Comparison of ENCODE assay signal across 8 mouse cellular contexts in the genomic region with DNA sequence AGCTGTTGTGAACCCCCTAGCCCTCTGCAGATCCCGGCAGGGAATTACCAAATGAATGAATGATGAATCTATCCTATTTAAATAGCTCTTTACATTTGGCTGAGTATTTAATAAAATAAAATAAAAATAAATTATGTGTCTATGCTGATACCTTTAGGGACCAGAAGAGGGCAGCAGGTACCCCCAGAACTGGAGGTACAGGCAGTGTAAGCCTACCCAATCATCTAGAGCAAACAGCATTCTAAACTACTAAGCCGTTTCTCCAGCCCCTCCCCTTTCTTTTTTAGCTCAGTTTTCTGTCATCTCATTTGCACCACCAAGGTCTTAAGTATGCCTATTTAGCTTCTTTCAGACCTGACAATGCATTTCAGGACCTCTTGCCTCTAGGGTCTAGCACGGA. TPM values are rescaled to one million over a fixed set of nuclear protein-coding genes. Genes with fewer than 3 reads are reported as not detected.
A peak's percentile ranks its signal among the peaks of the same experiment; 100 is the strongest.
DNase-seq lines count a peak whose midpoint lies in the region; ATAC-seq and TF ChIP-seq lines count a peak whose summit lies in the region.

No protein-coding gene starts in this region.

- no peaks in the 10 kb centered on the region for H3K36me3 ChIP-seq in heart, postnatal 0 days (replicated peaks; ENCODE audit: control insufficient read depth, insufficient read depth, low read length)
- H3K36me3 ChIP-seq in ES-E14 (ENCODE audit: control insufficient read depth, insufficient read depth, low read length, poor library complexity, severe bottlenecking), result no peaks in the 10 kb centered on the region
- H3K36me3 ChIP-seq in embryonic facial prominence, embryonic 11.5 days (replicated peaks; ENCODE audit: control insufficient read depth, insufficient read depth, low read depth, low read length), result no peaks in the 10 kb centered on the region

- TF ChIP-seq EP300 in heart, postnatal 0 days (IDR thresholded peaks at IDR 0.05; ENCODE audit: low read depth), result no peak

- no peak overlapping the region for H3K4me2 ChIP-seq in heart, postnatal 0 days (ENCODE audit: low read depth, low read length)
- no peak overlapping the region for H3K4me2 ChIP-seq in embryonic facial prominence, embryonic 11.5 days (ENCODE audit: low read depth, low read length)

- ATAC-seq in heart, postnatal 0 days (ENCODE audit: insufficient read depth, low read depth), result no peak
- peak; percentile 55; the same call in 1 of the 2 replicates for ATAC-seq in embryonic facial prominence, embryonic 11.5 days (replicated peaks; ENCODE audit: insufficient number of reproducible peaks, low FRiP score, low TSS enrichment, low read depth)

- no peaks in the 10 kb centered on the region for H3K9me3 ChIP-seq in heart, postnatal 0 days (replicated peaks; ENCODE audit: control insufficient read depth, low read length)
- H3K9me3 ChIP-seq in ES-E14 (ENCODE audit: control insufficient read depth, insufficient read depth, low read depth, low read length), result no peaks in the 10 kb centered on the region
- H3K9me3 ChIP-seq in embryonic facial prominence, embryonic 11.5 days (replicated peaks; ENCODE audit: control insufficient read depth, low read length), result no peaks in the 10 kb centered on the region

- no peaks in the 10 kb centered on the region for H3K4me1 ChIP-seq in heart, postnatal 0 days (ENCODE audit: control insufficient read depth, insufficient read depth)
- no peaks in the 10 kb centered on the region for H3K4me1 ChIP-seq in ES-E14 (ENCODE audit: control insufficient read depth in 2 of 2, insufficient read depth in 2 of 2, low read length in 2 of 2, poor library complexity in 1 of 2)
- H3K4me1 ChIP-seq in embryonic facial prominence, embryonic 11.5 days (ENCODE audit: control insufficient read depth, insufficient read depth, low read length), result no peaks in the 10 kb centered on the region

- TF ChIP-seq CTCF in heart, postnatal 0 days (IDR thresholded peaks at IDR 0.05; ENCODE audit: low read depth), result peak; percentile 49

- no peak overlapping the region for H3K9ac ChIP-seq in heart, postnatal 0 days (replicated peaks; ENCODE audit: low read depth, low read length)
- H3K9ac ChIP-seq in ES-E14 (ENCODE audit: insufficient read depth, low read depth, low read length, poor library complexity, severe bottlenecking), result no peak overlapping the region
- H3K9ac ChIP-seq in embryonic facial prominence, embryonic 11.5 days (replicated peaks; ENCODE audit: low read length), result no peak overlapping the region

- in situ Hi-C loops in ES-E14 (cut with MboI; ENCODE audit: low sequenced_read_pairs in 2 of 2, unreplicated experiment in 2 of 2), result no loop called here

- peak; percentile 41 for DNase-seq in heart, postnatal 0 days (ENCODE audit: low spot score)
- no peak for DNase-seq in heart, adult 9 months (ENCODE audit: low spot score in 2 of 2)
- peak; percentile 85 for DNase-seq in 3T3-L1 (ENCODE audit: low read depth, low spot score)
- DNase-seq in ES-E14 (ENCODE audit: low read depth, low spot score), result peak; percentile 15
- peak; percentile 52 for DNase-seq in embryonic facial prominence, embryonic 11.5 days (ENCODE audit: low spot score)
- DNase-seq in naive thymus-derived CD4-positive, alpha-beta T cell, adult 2 months (ENCODE audit: low read depth), result peak; percentile 75
- DNase-seq in left cerebral cortex, adult 11 months (ENCODE audit: low spot score), result no peak
- DNase-seq in urinary bladder, postnatal 36 days (ENCODE audit: low spot score in 2 of 2), result no peak

- H3K27ac ChIP-seq in heart, postnatal 0 days (ENCODE audit: low read depth), result no peak overlapping the region
- H3K27ac ChIP-seq in ES-E14 (ENCODE audit: insufficient read depth, low read depth, low read length, poor library complexity, severe bottlenecking), result no peak overlapping the region
- H3K27ac ChIP-seq in embryonic facial prominence, embryonic 11.5 days (replicated peaks; ENCODE audit: low read depth, low read length), result no peak overlapping the region

- whole genome bisulfite sequencing in heart, postnatal 0 days, result 31% methylated on average over 3 of the region's 3 CpGs
- 42% methylated on average over 3 of the region's 3 CpGs for WGBS in embryonic facial prominence, embryonic 11.5 days

- no peak overlapping the region for H3K4me3 ChIP-seq in heart, postnatal 0 days (ENCODE audit: low read depth, low read length)
- no peak overlapping the region for H3K4me3 ChIP-seq in ES-E14 (ENCODE audit: insufficient read depth in 1 of 2, low read depth in 1 of 2, low read length in 2 of 2, poor library complexity in 1 of 2, severe bottlenecking in 1 of 2)
- no peak overlapping the region for H3K4me3 ChIP-seq in embryonic facial prominence, embryonic 11.5 days (ENCODE audit: low read depth, low read length)

- no peaks in the 10 kb centered on the region for H3K27me3 ChIP-seq in heart, postnatal 0 days (ENCODE audit: control insufficient read depth, insufficient read depth, low read length)
- no peaks in the 10 kb centered on the region for H3K27me3 ChIP-seq in embryonic facial prominence, embryonic 11.5 days (ENCODE audit: control insufficient read depth, insufficient read depth, low read length)

TF ChIP-seq in ES-E14, 5 proteins besides CTCF, POLR2A, EP300 and RAD21:
- TF ChIP-seq ZNF384 (IDR thresholded peaks at IDR 0.05; ENCODE audit: low read depth, low read length) (no peak), HCFC1 (IDR thresholded peaks at IDR 0.05; ENCODE audit: borderline replicate concordance, insufficient read depth, low read length) (no peak), MAFK (IDR thresholded peaks at IDR 0.05; ENCODE audit: insufficient read depth, low read depth, low read length) (no peak), ZC3H11A (IDR thresholded peaks at IDR 0.05; ENCODE audit: borderline replicate concordance, low read depth, low read length) (no peak), CHD2 (IDR thresholded peaks at IDR 0.05; ENCODE audit: low read depth, low read length) (no peak)
TF ChIP-seq in ES-E14: peak in this region for 0.

RNA-seq across cellular contexts. Expression of gene Tmcc1, which starts 4.9 kb away (rescaled TPM):
- 21.1 and 26.9 TPM in 2 replicates for total RNA-seq in heart, postnatal 0 days (2014; rRNA removed; ENCODE audit: low replicate concordance)
- polyA plus RNA-seq in heart, postnatal 0 days (2015; fragmentation: Nextera tagmentation; extraction: Ambion mirVana), result 6.9 and 7.8 TPM in 2 replicates
- 29.2 and 29.3 TPM in 2 replicates for total RNA-seq in ES-E14 (2012; rRNA removed)
- 13.4 and 14.1 TPM in 2 replicates for polyA plus RNA-seq in embryonic facial prominence, embryonic 11.5 days (2014; fragmentation: Nextera tagmentation; extraction: Ambion mirVana)

RNA-seq across cellular contexts. Expression of gene Washc2, which starts 9.7 kb away (rescaled TPM):
- 57.1 and 96.8 TPM in 2 replicates for total RNA-seq in heart, postnatal 0 days (2014; rRNA removed; ENCODE audit: low replicate concordance)
- 26.2 and 30.3 TPM in 2 replicates for polyA plus RNA-seq in heart, postnatal 0 days (2015; fragmentation: Nextera tagmentation; extraction: Ambion mirVana)
- total RNA-seq in ES-E14 (2012; rRNA removed), result 70.6 and 92.9 TPM in 2 replicates
- 47.7 and 50.5 TPM in 2 replicates for polyA plus RNA-seq in embryonic facial prominence, embryonic 11.5 days (2014; fragmentation: Nextera tagmentation; extraction: Ambion mirVana)

Comparison
In these comparisons a context has a peak if more than half of its experiments do, and no peak if none do; other contexts are left out.
1. DNase-seq: peak in heart, postnatal 0 days (single experiment), 3T3-L1 (single experiment), ES-E14 (single experiment), embryonic facial prominence, embryonic 11.5 days (single experiment) and naive thymus-derived CD4-positive, alpha-beta T cell, adult 2 months (single experiment); none in heart, adult 9 months (0 of 2), left cerebral cortex, adult 11 months (single experiment) and urinary bladder, postnatal 36 days (0 of 2).